Mouse (Mus musculus): ENCODE measurements around the gene Kif15. TPM values are rescaled to one million over a fixed set of nuclear protein-coding genes. Genes with fewer than 3 reads are reported as not detected.

Kif15 gene
- 51.3 TPM for polyA plus RNA-seq (2014; fragmentation: Illumina TruSeq; extraction: RNeasy Lipid Tissue Mini Kit (QIAGEN cat#74804))

GRCm38 (mm10) chr9:122950643-122951475 lies at the start of gene Kif15, which contains the start of gene 1110059G10Rik:
Gene Kif15, plus strand, starts transcription at chr9:122951046.
Gene 1110059G10Rik, minus strand, starts transcription at chr9:122951000.

GRCm38 (mm10) chr9:122922936-122923381 lies 27.9 kb upstream of the Kif15 start, which contains the start of gene Zfp105:
Gene Zfp105, plus strand, starts transcription at chr9:122923072.

GRCm38 (mm10) chr9:123020995-123021631 lies 70.3 kb downstream of the Kif15 start, which contains the start of gene Tmem42:
Gene Tmem42, plus strand, starts transcription at chr9:123021326.

GRCm38 (mm10) chr9:123034426-123034825 lies 83.6 kb downstream of the Kif15 start, which contains the start of gene Tgm4:
Gene Tgm4, plus strand, starts transcription at chr9:123034726.

Other genes with a start within 250 kb of the Kif15 start
- 0.91 TPM for gene Topaz1, start 203.7 kb upstream of the Kif15 start, polyA plus RNA-seq (2014; fragmentation: Illumina TruSeq; extraction: RNeasy Lipid Tissue Mini Kit (QIAGEN cat#74804))
- 18.8 TPM for gene Tcaim, start 145.5 kb upstream of the Kif15 start, polyA plus RNA-seq (2014; fragmentation: Illumina TruSeq; extraction: RNeasy Lipid Tissue Mini Kit (QIAGEN cat#74804))
- gene Gm35549, start 107.0 kb upstream of the Kif15 start, polyA plus RNA-seq (2014; fragmentation: Illumina TruSeq; extraction: RNeasy Lipid Tissue Mini Kit (QIAGEN cat#74804)), result not detected
- gene Zfp445, start 85.0 kb upstream of the Kif15 start, polyA plus RNA-seq (2014; fragmentation: Illumina TruSeq; extraction: RNeasy Lipid Tissue Mini Kit (QIAGEN cat#74804)), result 131 TPM
- gene Zkscan7, start 65.4 kb upstream of the Kif15 start, polyA plus RNA-seq (2014; fragmentation: Illumina TruSeq; extraction: RNeasy Lipid Tissue Mini Kit (QIAGEN cat#74804)), result 26.1 TPM
- 23.1 TPM for gene Zfp105, start 28.0 kb upstream of the Kif15 start, polyA plus RNA-seq (2014; fragmentation: Illumina TruSeq; extraction: RNeasy Lipid Tissue Mini Kit (QIAGEN cat#74804))
- gene 1110059G10Rik, start within 50 bp of the Kif15 start, polyA plus RNA-seq (2014; fragmentation: Illumina TruSeq; extraction: RNeasy Lipid Tissue Mini Kit (QIAGEN cat#74804)), result 107 TPM
- 11.9 TPM for gene Tmem42, start 70.3 kb downstream of the Kif15 start, polyA plus RNA-seq (2014; fragmentation: Illumina TruSeq; extraction: RNeasy Lipid Tissue Mini Kit (QIAGEN cat#74804))
- gene Tgm4, start 83.7 kb downstream of the Kif15 start, polyA plus RNA-seq (2014; fragmentation: Illumina TruSeq; extraction: RNeasy Lipid Tissue Mini Kit (QIAGEN cat#74804)), result 0.51 TPM
- 38.4 TPM for gene Zdhhc3, start 162.2 kb downstream of the Kif15 start, polyA plus RNA-seq (2014; fragmentation: Illumina TruSeq; extraction: RNeasy Lipid Tissue Mini Kit (QIAGEN cat#74804))
- 11.5 TPM for gene Exosc7, start 162.2 kb downstream of the Kif15 start, polyA plus RNA-seq (2014; fragmentation: Illumina TruSeq; extraction: RNeasy Lipid Tissue Mini Kit (QIAGEN cat#74804))
- gene Clec3b, start 199.9 kb downstream of the Kif15 start, polyA plus RNA-seq (2014; fragmentation: Illumina TruSeq; extraction: RNeasy Lipid Tissue Mini Kit (QIAGEN cat#74804)), result not detected